Mouse (Mus musculus) heart, embryonic 14.5 days (tissue): ENCODE measurements at regions not wholly inside any gene's neighbourhood (a gene's known extent, or its start where the extent isn't known, plus 50 kb on each side); places are given as distances from the start of the nearest gene placed in this dataset.

Experiments
- ATAC-seq: fragments of 200-750 bp; cut with Nextera tagmentation; 2 replicates; pipeline ENCODE4 v1.8.0; 2017; ENCODE audit warnings: low read depth, moderate TSS enrichment; ENCODE audit not compliant: insufficient number of reproducible peaks, insufficient read depth, low FRiP score
- H3K27ac ChIP-seq, 2 experiments: fragments of 200-500 bp in 1 of 2; fragments of 300-500 bp in 1 of 2; sonication (generic) in 1 of 2; replicated peaks in 1 of 2; 2 replicates each; pipeline ENCODE4 v1.5.1; 2012 to 2014; ENCODE audit warnings: low read depth in 2 of 2, low read length in 2 of 2, control low read depth in 1 of 2, mild to moderate bottlenecking in 1 of 2, mixed read lengths in 1 of 2; ENCODE audit not compliant: control insufficient read depth in 1 of 2, insufficient read depth in 1 of 2
- H3K27me3 ChIP-seq: fragments of 300-500 bp; sonication (generic); 2 replicates; pipeline ENCODE4 v1.6.1; 2014; ENCODE audit warnings: mild to moderate bottlenecking, low read length, control low read depth; ENCODE audit not compliant: control insufficient read depth, insufficient read depth
- H3K36me3 ChIP-seq: fragments of 300-500 bp; sonication (generic); 2 replicates; pipeline ENCODE4 v1.6.1; 2014; ENCODE audit warnings: mild to moderate bottlenecking, control low read depth, low read length, mixed read lengths; ENCODE audit not compliant: control insufficient read depth, insufficient read depth
- H3K4me1 ChIP-seq, 2 experiments: fragments of 200-500 bp in 1 of 2; fragments of 300-500 bp in 1 of 2; sonication (generic) in 1 of 2; 2 replicates each; pipeline ENCODE4 v1.6.1; 2012 to 2014; ENCODE audit warnings: low read length in 2 of 2, control low read depth in 1 of 2, mixed read lengths in 1 of 2; ENCODE audit not compliant: control insufficient read depth in 2 of 2, insufficient read depth in 2 of 2
- H3K4me2 ChIP-seq: fragments of 300-500 bp; sonication (generic); 2 replicates; pipeline ENCODE4 v1.6.1; 2014; ENCODE audit warnings: mild to moderate bottlenecking, low read length
- H3K4me3 ChIP-seq, 2 experiments: fragments of 200-500 bp in 1 of 2; fragments of 300-500 bp in 1 of 2; sonication (generic) in 1 of 2; 2 replicates each; pipeline ENCODE4 v1.5.1; 2012 to 2014; ENCODE audit warnings: low read length in 2 of 2, mild to moderate bottlenecking in 2 of 2, control low read depth in 1 of 2, low read depth in 1 of 2, moderate library complexity in 1 of 2; ENCODE audit not compliant: control insufficient read depth in 1 of 2, insufficient read depth in 1 of 2
- H3K9ac ChIP-seq: fragments of 300-500 bp; sonication (generic); 2 replicates; pipeline ENCODE4 v1.6.1; 2014; ENCODE audit warnings: mild to moderate bottlenecking, low read length
- H3K9me3 ChIP-seq: fragments of 300-500 bp; sonication (generic); 2 replicates; pipeline ENCODE4 v1.6.1; 2016; ENCODE audit warnings: low read length, control low read depth; ENCODE audit not compliant: control insufficient read depth
- WGBS: fragments of 180-500 bp; shearing (Covaris S2); extraction: QIAGEN DNeasy Blood & Tissue Kit; methylation state at CpG from one replicate; pipeline ENCODE4 v1.1.7; 2014; 5-methylcytosine and 5-hydroxymethylcytosine counted together

GRCm38 (mm10) chr3:101517547-101517946, 86.9 kb downstream of the Atp1a1 start:
- no peak for ATAC-seq
- peaks cover 29 to 34% of the 10 kb centered on the region in 2 experiments for H3K4me1 ChIP-seq
- H3K27me3 ChIP-seq = no peaks in the 10 kb centered on the region
- no peaks in the 10 kb centered on the region for H3K9me3 ChIP-seq
- H3K4me2 ChIP-seq = no peak overlapping the region
- H3K36me3 ChIP-seq = no peaks in the 10 kb centered on the region
- H3K9ac ChIP-seq = no peak overlapping the region
- 84% methylated on average over 6 of the region's 6 CpGs for WGBS
- H3K27ac ChIP-seq = no peak overlapping the region
- no peak overlapping the region for H3K4me3 ChIP-seq

- Histone ChIP-seq H3K9ac (no peak overlapping the region; the same call in 1 of the 2 replicates), H3K4me2 (no peak overlapping the region), H3K36me3 (no peaks in the 10 kb centered on the region), H3K27ac (no peak overlapping the region), H3K4me3 (no peak overlapping the region), H3K27me3 (no peaks in the 10 kb centered on the region), H3K9me3 (no peaks in the 10 kb centered on the region), H3K4me1 (peaks cover 26 to 28% of the 10 kb centered on the region in 2 experiments)
- ATAC-seq = no peak
- 53% methylated on average over 15 of the region's 15 CpGs for WGBS
Observed at GRCm38 (mm10) chr3:101516781-101517499, 87.5 kb downstream of the Atp1a1 start.

GRCm38 (mm10) chr3:101515566-101515965, 88.9 kb downstream of the Atp1a1 start:
- ATAC-seq = no peak
- Histone ChIP-seq H3K27ac (no peak overlapping the region), H3K27me3 (no peaks in the 10 kb centered on the region), H3K36me3 (no peaks in the 10 kb centered on the region), H3K4me2 (no peak overlapping the region), H3K4me3 (no peak overlapping the region), H3K9ac (no peak overlapping the region), H3K9me3 (0 out of 2 replicates have a peak, but pooled peaks cover 2% of the 10 kb centered on the region), H3K4me1 (peaks cover 26% of the 10 kb centered on the region in 2 experiments)
- WGBS = 87% methylated on average over 7 of the region's 7 CpGs

- H3K9ac ChIP-seq = no peak overlapping the region
- H3K4me1 ChIP-seq = peaks cover 19 to 26% of the 10 kb centered on the region in 2 experiments
- no peak overlapping the region for H3K4me3 ChIP-seq
- H3K4me2 ChIP-seq = no peak overlapping the region
- H3K27ac ChIP-seq = no peak overlapping the region
- H3K9me3 ChIP-seq = 0 out of 2 replicates have a peak, but pooled peaks cover 2% of the 10 kb centered on the region
- 56% methylated on average over 13 of the region's 13 CpGs for WGBS
- H3K27me3 ChIP-seq = no peaks in the 10 kb centered on the region
- ATAC-seq = no peak
- H3K36me3 ChIP-seq = no peaks in the 10 kb centered on the region
Observed at GRCm38 (mm10) chr3:101513611-101514311, 90.7 kb downstream of the Atp1a1 start.
